Mouse (Mus musculus) E14TG2a.4 (cell line): ENCODE measurements at regions not wholly inside any gene's neighbourhood (a gene's known extent, or its start where the extent isn't known, plus 50 kb on each side); places are given as distances from the start of the nearest gene placed in this dataset.

ENCODE experiments used
- CTCF ChIP-seq: conservative IDR thresholded peaks from 2 replicates; pipeline ENCODE4 v1.5.1; 2014; ENCODE audit warnings: low read length
- NANOG ChIP-seq: IDR thresholded peaks from 2 replicates; pipeline ENCODE4 v1.6.1; 2014; ENCODE audit warnings: borderline replicate concordance, low read length, mixed read lengths

GRCm38 (mm10) chr13:72783727-72784070 lies 155.1 kb downstream of the Irx2 start:
- TF ChIP-seq CTCF (no peak), NANOG (no peak)
